Mouse (Mus musculus) kidney, embryonic 14.5 days (tissue): ENCODE results near the gene Hoxb9. TPM values are rescaled to one million over a fixed set of nuclear protein-coding genes. Genes with fewer than 3 reads are reported as not detected.

Experiments used
- ATAC-seq: fragments of 200-750 bp; cut with Nextera tagmentation; 2 replicates; pipeline ENCODE4 v1.8.0; 2017; ENCODE audit warnings: moderate number of reproducible peaks, mild to moderate bottlenecking, moderate TSS enrichment, moderate library complexity; ENCODE audit not compliant: low FRiP score, low TSS enrichment
- H3K27ac ChIP-seq: fragments of 300-500 bp; sonication (generic); 2 replicates; pipeline ENCODE4 v1.5.1; 2014; ENCODE audit warnings: low read depth, mild to moderate bottlenecking, low read length, moderate library complexity, mixed read lengths
- H3K27me3 ChIP-seq: fragments of 300-500 bp; sonication (generic); 2 replicates; pipeline ENCODE4 v1.6.1; 2014; ENCODE audit warnings: mild to moderate bottlenecking, low read length; ENCODE audit not compliant: control insufficient read depth, insufficient read depth
- H3K36me3 ChIP-seq: fragments of 300-500 bp; sonication (generic); 2 replicates; pipeline ENCODE4 v1.6.1; 2014; ENCODE audit warnings: low read length, mixed read lengths; ENCODE audit not compliant: control insufficient read depth, insufficient read depth
- H3K4me1 ChIP-seq: fragments of 300-500 bp; sonication (generic); 2 replicates; pipeline ENCODE4 v1.6.1; 2014; ENCODE audit warnings: low read length, mixed read lengths; ENCODE audit not compliant: control insufficient read depth, insufficient read depth
- H3K4me2 ChIP-seq: fragments of 300-500 bp; sonication (generic); replicated peaks from 2 replicates; pipeline ENCODE4 v1.6.1; 2014; ENCODE audit warnings: low read depth, mild to moderate bottlenecking, low read length
- H3K4me3 ChIP-seq: fragments of 300-500 bp; sonication (generic); 2 replicates; pipeline ENCODE4 v1.5.1; 2014; ENCODE audit warnings: mild to moderate bottlenecking, low read length
- H3K9ac ChIP-seq: fragments of 300-500 bp; sonication (generic); 2 replicates; pipeline ENCODE4 v1.6.1; 2014; ENCODE audit warnings: low read depth, mild to moderate bottlenecking, low read length, moderate library complexity
- H3K9me3 ChIP-seq: fragments of 300-500 bp; sonication (generic); 2 replicates; pipeline ENCODE4 v1.6.1; 2016; ENCODE audit warnings: low read length; ENCODE audit not compliant: control insufficient read depth
- WGBS: fragments of 180-500 bp; shearing (Covaris S2); extraction: QIAGEN DNeasy Blood & Tissue Kit; methylation state at CpG from one replicate; pipeline ENCODE4 v1.1.7; 2014; 5-methylcytosine and 5-hydroxymethylcytosine counted together
- polyA plus RNA-seq: library from polyadenylated mRNA; unstranded; fragments of >200 nt; fragmentation: Nextera tagmentation; extraction: Ambion mirVana; gene quantifications from 2 replicates; pipeline ENCODE4 v1.2.1, GENCODE M21; 2014

The Hoxb9 gene
- polyA plus RNA-seq, 1 experiment from 2014 or later: 30.0 TPM

- Histone ChIP-seq H3K36me3 (peaks cover 31% of the 10 kb centered on the region), H3K4me2 (peak overlapping the region; percentile 95), H3K4me1 (peaks cover 46% of the 10 kb centered on the region), H3K27me3 (no peaks in the 10 kb centered on the region), H3K9me3 (no peaks in the 10 kb centered on the region), H3K9ac (peak overlapping the region; percentile 99), H3K4me3 (peak overlapping the region; percentile 53), H3K27ac (peak overlapping the region; percentile 100)
- peak; percentile 29; the same call in 1 of the 2 replicates for ATAC-seq
- WGBS: 7% methylated on average over 7 of the region's 7 CpGs
Measured at GRCm38 (mm10) chr11:96306183-96306907, 35.1 kb downstream of the Hoxb9 start.

GRCm38 (mm10) chr11:96306908-96307269 lies 35.6 kb downstream of the Hoxb9 start:
- Histone ChIP-seq H3K36me3 (peaks cover 26% of the 10 kb centered on the region), H3K4me2 (peak overlapping the region; percentile 95), H3K27me3 (no peaks in the 10 kb centered on the region), H3K27ac (peak overlapping the region; percentile 100), H3K4me3 (peak overlapping the region; percentile 53), H3K9ac (peak overlapping the region; percentile 99), H3K4me1 (peaks cover 43% of the 10 kb centered on the region), H3K9me3 (no peaks in the 10 kb centered on the region)
- peak; percentile 88 for ATAC-seq
- 4% methylated on average over 13 of the region's 13 CpGs for WGBS

GRCm38 (mm10) chr11:96308763-96309162 lies 37.5 kb downstream of the Hoxb9 start:
- H3K9ac ChIP-seq: peak overlapping the region; percentile 99
- peak overlapping the region; percentile 100 for H3K27ac ChIP-seq
- peak overlapping the region; percentile 95 for H3K4me2 ChIP-seq
- no peaks in the 10 kb centered on the region for H3K9me3 ChIP-seq
- 8% methylated on average over 4 of the region's 4 CpGs for WGBS
- no peak for ATAC-seq
- H3K4me3 ChIP-seq: peak overlapping the region; percentile 53
- H3K36me3 ChIP-seq: peaks cover 16% of the 10 kb centered on the region
- H3K4me1 ChIP-seq: peaks cover 46% of the 10 kb centered on the region
- no peaks in the 10 kb centered on the region for H3K27me3 ChIP-seq

GRCm38 (mm10) chr11:96309288-96309687 lies 38.0 kb downstream of the Hoxb9 start:
- Histone ChIP-seq H3K4me2 (peak overlapping the region; percentile 95), H3K4me1 (peaks cover 45% of the 10 kb centered on the region), H3K9ac (peak overlapping the region; percentile 99), H3K36me3 (peaks cover 15% of the 10 kb centered on the region), H3K9me3 (no peaks in the 10 kb centered on the region), H3K27ac (peak overlapping the region; percentile 100), H3K27me3 (no peaks in the 10 kb centered on the region), H3K4me3 (peak overlapping the region; percentile 53)
- 2% methylated on average over 4 of the region's 4 CpGs for WGBS
- peak; percentile 17; the same call in 1 of the 2 replicates for ATAC-seq

GRCm38 (mm10) chr11:96310183-96310938 lies 39.1 kb downstream of the Hoxb9 start:
- Histone ChIP-seq H3K27me3 (no peaks in the 10 kb centered on the region), H3K9ac (peak overlapping the region; percentile 99), H3K36me3 (peaks cover 8% of the 10 kb centered on the region), H3K4me1 (peaks cover 40% of the 10 kb centered on the region), H3K4me3 (peak overlapping the region; percentile 53), H3K27ac (peak overlapping the region; percentile 100), H3K9me3 (no peaks in the 10 kb centered on the region), H3K4me2 (peak overlapping the region; percentile 95)
- 6% methylated on average over 20 of the region's 20 CpGs for WGBS
- ATAC-seq: no peak

DNA sequence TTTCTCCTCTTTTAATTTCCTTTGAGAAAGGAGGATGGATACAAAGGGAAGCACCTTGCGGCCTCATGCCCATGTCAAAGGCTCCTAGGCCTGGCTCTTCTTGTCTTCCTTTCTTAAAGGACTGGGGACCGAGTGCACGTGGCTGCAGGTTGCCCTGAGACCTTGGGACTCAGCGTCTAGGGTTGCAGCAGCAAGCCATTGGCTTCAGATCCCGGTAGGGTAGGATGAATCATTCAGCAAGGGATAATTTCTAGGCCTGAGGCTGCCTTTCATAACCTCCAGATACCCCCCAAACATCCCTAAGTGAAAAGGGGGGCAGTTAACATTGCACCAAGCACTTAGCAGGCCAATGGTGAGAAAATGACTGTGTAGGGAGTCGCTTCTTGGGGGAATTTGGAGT lies 39.8 kb downstream of the Hoxb9 start:
- no peak for ATAC-seq
- H3K27ac ChIP-seq: peak overlapping the region; percentile 100
- H3K9ac ChIP-seq: peak overlapping the region; percentile 99
- WGBS: 9% methylated on average over 6 of the region's 6 CpGs
- peak overlapping the region; percentile 53 for H3K4me3 ChIP-seq
- no peaks in the 10 kb centered on the region for H3K27me3 ChIP-seq
- no peaks in the 10 kb centered on the region for H3K9me3 ChIP-seq
- H3K4me1 ChIP-seq: peaks cover 40% of the 10 kb centered on the region
- peaks cover 1% of the 10 kb centered on the region; the same call in 1 of the 2 replicates for H3K36me3 ChIP-seq
- peak overlapping the region; percentile 95 for H3K4me2 ChIP-seq

- no peaks in the 10 kb centered on the region; the same call in 1 of the 2 replicates for H3K36me3 ChIP-seq
- H3K27ac ChIP-seq: peak overlapping the region; percentile 100
- peak overlapping the region; percentile 95 for H3K4me2 ChIP-seq
- H3K27me3 ChIP-seq: no peaks in the 10 kb centered on the region
- peak overlapping the region; percentile 53 for H3K4me3 ChIP-seq
- ATAC-seq: peak; percentile 50
- H3K9me3 ChIP-seq: no peaks in the 10 kb centered on the region
- H3K9ac ChIP-seq: peak overlapping the region; percentile 99
- WGBS: under 1% methylated on average over 31 of the region's 31 CpGs
- peaks cover 43% of the 10 kb centered on the region for H3K4me1 ChIP-seq
Measured at GRCm38 (mm10) chr11:96311520-96312417, 40.5 kb downstream of the Hoxb9 start.

GRCm38 (mm10) chr11:96313134-96313533 lies 41.9 kb downstream of the Hoxb9 start:
- Histone ChIP-seq H3K4me1 (peaks cover 48% of the 10 kb centered on the region), H3K36me3 (no peaks in the 10 kb centered on the region; the same call in 1 of the 2 replicates), H3K27ac (peak overlapping the region; percentile 100), H3K9me3 (no peaks in the 10 kb centered on the region), H3K4me2 (peak overlapping the region; percentile 95), H3K4me3 (peak overlapping the region; percentile 53), H3K27me3 (no peaks in the 10 kb centered on the region), H3K9ac (peak overlapping the region; percentile 99)
- 24% methylated on average over 2 of the region's 2 CpGs for WGBS
- ATAC-seq: no peak
